Mouse (Mus musculus) left cerebral cortex, adult 9 months (tissue): ENCODE results near the gene Hpn.

Source experiments
- DNase-seq, 2 experiments: peaks; one replicate each; pipeline ENCODE4 v3.0.0; 2022; ENCODE audit warnings: low spot score in 2 of 2

Hpn gene

DNA sequence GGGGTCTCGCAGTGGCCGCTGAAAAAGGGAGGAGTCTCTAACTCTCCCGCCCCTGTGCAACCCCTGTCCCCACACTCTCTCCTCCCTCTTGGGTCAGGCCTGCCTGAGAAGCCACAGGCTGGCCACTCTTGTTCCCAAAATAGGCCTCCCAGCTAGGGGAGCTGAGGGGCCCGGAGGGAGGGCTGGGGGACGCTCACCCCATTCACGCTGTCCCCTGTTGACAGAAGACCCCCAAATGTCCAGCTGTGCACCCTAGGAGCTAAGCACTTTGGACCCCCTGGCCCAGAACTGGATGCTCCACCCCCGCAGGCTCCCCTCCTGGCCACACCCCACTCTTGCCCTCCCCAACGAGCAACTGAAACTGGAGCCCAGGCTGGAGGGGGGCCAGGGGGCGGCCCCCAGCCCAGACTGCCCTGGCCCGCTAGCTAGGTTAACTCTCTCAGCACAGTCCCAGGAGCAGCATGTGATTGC, 59.7 kb downstream of the Hpn start:
- no peak for DNase-seq

- DNase-seq, result no peak
Observed at GRCm38 (mm10) chr7:31054661-31055320, 60.3 kb downstream of the Hpn start.

GRCm38 (mm10) chr7:31053882-31054447, 61.1 kb downstream of the Hpn start:
- no peak for DNase-seq

DNA sequence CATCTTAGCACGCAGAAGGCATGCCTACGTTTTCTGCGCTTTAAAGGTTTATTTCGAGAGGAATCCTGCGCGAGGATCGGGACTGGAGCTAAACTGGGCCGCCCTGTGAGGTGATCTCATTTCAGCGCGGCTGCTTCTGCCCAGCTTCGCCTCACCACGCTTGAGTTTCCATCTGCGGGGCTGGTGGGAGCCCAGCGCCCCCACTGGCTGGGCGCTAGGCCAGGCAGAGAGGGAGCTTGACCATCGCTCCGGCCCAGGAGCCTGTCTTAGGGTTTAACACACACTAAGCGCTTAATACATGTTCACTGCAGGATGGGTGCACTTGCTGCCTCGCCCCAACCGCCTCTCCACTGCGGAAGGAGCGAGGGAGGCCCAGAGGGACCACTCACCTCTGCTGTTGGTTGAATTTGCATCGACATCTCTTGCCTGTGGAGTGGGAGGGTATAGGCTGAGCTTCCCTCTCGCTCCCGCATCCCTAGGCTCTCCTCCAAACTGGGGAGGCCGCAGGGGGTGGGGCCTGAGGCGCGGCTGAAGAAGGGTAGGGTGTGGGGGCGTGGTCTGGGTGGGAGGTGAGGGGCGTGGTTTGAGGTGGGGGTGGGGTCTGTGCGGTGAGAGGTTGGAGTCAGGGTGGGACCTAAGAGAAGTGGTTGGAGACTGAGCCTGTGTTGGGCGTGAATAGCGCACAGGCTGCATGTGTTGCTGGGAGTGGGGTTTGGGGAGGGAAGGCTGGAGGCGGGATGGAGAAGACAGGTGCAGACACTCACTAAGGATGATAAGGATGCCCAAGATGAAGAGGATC, 62.3 kb downstream of the Hpn start:
- DNase-seq, result peak; percentile 39 to 84

DNA sequence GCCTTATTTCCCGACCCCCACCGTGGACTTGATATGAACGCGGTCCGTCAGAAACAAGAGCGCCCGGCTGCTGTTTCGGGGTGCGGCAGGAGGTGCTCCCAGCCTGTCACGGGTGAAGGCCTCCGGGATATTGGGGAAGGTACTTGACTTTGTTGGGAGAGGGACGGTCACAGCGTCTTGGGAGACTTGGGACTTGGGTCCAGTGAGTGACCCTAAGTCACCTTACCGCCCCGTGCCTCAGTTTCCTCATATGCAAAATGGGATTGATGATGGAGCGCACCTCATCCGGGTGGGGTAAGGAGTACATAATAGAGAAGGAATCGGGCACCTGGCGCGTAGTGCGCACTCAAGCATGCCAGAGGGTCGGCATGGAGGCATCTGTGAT, 62.8 kb downstream of the Hpn start:
- DNase-seq, result no peak

- DNase-seq, result no peak
Observed at GRCm38 (mm10) chr7:31051321-31052021, 63.6 kb downstream of the Hpn start, which contains the start of gene Fxyd7. Gene Fxyd7 (minus strand): TSS chr7:31051467.

DNA sequence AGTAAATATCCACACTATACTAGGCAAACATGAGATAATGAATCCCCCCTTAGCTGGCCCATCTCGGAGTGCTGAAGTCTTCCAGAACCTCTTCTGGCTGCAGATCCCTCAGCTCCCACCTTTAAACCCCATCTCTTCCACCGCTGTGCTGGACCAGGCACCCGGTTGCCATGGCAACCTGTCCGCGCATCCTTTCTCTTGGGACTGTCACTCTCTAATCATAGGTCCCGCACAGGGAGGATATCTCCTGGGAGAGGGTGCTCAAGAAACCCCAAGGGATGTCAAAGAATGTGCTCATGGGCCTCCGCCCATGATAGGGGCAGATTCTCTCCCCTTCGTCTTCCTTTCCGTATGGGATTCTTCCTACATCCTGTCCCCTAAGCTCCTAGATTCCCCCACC, 64.2 kb downstream of the Hpn start:
- peak in 1 of 2 experiments; percentile 72 for DNase-seq

DNA sequence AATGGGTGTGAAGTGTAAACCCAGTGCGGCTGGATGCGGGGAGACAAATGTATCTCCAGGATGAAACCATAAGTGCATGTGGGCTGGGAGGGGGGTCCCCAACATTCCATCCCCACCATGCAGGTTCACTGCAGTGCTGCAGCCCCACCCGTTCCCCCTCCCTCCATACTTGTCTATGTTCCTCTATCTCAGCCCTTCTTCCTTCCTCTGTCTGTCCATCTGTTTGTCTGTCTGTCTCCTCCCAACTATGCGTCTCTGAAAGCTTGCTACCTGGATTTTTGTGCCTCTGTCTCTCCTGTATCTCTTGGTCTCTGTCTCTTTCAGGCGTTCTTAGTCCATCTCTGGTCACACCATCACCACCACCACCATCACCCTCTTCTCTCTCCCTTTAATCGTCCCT, 64.6 kb downstream of the Hpn start:
- DNase-seq, result no peak

- peak in 1 of 2 experiments; percentile 67 for DNase-seq
Observed at GRCm38 (mm10) chr7:31049846-31050281, 65.2 kb downstream of the Hpn start.

GRCm38 (mm10) chr7:31049135-31049845, 65.8 kb downstream of the Hpn start:
- DNase-seq, result peak in 1 of 2 experiments; percentile 62
